Mouse (Mus musculus): Measurements from ENCODE around the gene Nipa1. TPM values are rescaled to one million over a fixed set of nuclear protein-coding genes. Genes with fewer than 3 reads are reported as not detected.

The Nipa1 gene
- polyA plus RNA-seq, 1 experiment from 2014 or later: 5.9 TPM

DNA sequence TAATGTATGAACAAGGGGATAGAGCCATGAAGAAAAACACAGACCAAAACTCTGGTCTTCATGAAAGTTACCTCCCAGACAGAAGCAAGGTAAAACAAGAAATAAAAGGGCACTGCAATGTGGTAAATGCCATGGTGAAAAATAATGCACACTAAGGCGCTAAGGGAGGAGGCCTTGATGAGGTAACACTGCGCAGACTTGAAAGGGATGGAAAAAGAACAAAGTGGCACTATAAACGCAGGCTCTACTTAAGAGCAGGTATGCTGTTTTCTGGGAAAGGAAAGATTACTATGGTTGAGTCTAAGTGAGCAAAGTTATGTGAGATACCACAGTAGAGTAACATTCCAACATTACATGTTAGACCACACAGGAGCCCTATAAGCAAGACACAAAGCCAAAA lies 60.0 kb downstream of the Nipa1 start:
- Histone ChIP-seq H3K36me3 (peaks cover 51% of the 10 kb centered on the region), H3K27ac (no peak overlapping the region), H3K4me3 (no peak overlapping the region), H3K27me3 (ENCODE audit: low read depth, poor library complexity, severe bottlenecking) (no peaks in the 10 kb centered on the region), H3K9me3 (replicated peaks) (no peaks in the 10 kb centered on the region), H3K4me1 (peaks cover 7% of the 10 kb centered on the region; the same call in 1 of the 2 replicates)
- DNase-seq (ENCODE audit: low spot score): no peak
- 92% methylated on average over 3 of the region's 3 CpGs for WGBS

DNA sequence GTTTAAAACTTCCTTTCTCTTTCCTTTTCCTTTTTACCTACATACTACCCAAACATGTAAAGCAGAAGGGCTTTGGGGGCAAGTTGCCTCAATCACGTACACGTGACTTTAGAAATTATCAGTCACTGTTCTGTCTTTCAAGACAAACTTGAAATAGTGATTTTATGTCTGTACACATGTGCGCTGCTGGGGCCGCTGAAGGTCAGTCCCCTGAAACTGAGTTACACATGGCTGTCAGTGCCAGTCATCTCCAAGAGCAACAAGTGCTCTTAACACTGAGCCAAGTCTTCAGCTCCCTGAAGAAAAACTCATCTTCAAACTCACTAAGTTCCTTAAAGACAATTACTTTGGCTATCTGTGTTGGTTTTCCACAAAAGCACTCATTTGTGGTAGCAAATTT lies 61.8 kb downstream of the Nipa1 start:
- 97% methylated on average over 4 of the region's 4 CpGs for WGBS
- no peak for DNase-seq (ENCODE audit: low spot score)

GRCm38 (mm10) chr7:55957178-55957577 lies 62.6 kb downstream of the Nipa1 start:
- no peak overlapping the region for H3K27ac ChIP-seq
- H3K9me3 ChIP-seq (replicated peaks): no peaks in the 10 kb centered on the region
- no peak overlapping the region for H3K4me3 ChIP-seq
- peaks cover 7% of the 10 kb centered on the region; the same call in 1 of the 2 replicates for H3K4me1 ChIP-seq
- H3K36me3 ChIP-seq: peaks cover 62% of the 10 kb centered on the region
- H3K27me3 ChIP-seq (ENCODE audit: low read depth, poor library complexity, severe bottlenecking): no peaks in the 10 kb centered on the region
- 96% methylated on average over 3 of the region's 3 CpGs for WGBS
- DNase-seq (ENCODE audit: low spot score): no peak

More for the DNA sequence above, 61.8 kb downstream of the Nipa1 start:
- peaks cover 7% of the 10 kb centered on the region; the same call in 1 of the 2 replicates for H3K4me1 ChIP-seq
- H3K27ac ChIP-seq: no peak overlapping the region
- no peak overlapping the region for H3K4me3 ChIP-seq
- no peaks in the 10 kb centered on the region for H3K27me3 ChIP-seq (ENCODE audit: low read depth, poor library complexity, severe bottlenecking)
- H3K36me3 ChIP-seq: peaks cover 62% of the 10 kb centered on the region
- H3K9me3 ChIP-seq (replicated peaks): no peaks in the 10 kb centered on the region

DNA sequence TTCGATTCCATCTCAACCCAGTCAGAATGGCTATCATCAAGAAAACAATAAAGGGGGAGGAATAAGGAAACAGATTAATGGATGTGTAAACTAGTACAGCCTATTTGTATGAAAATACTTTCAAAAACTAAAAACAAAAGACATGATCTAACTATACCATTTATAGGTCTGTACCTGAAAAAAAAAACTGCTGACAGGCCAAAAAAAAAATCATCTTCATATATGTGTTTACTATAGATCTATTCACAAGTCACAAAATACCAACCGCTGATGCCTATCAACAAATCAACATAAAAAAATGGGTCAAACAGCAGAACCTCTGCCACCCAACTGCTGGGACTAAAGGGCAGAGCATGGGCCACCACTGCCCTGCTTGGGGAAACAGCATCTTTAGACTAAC lies 63.7 kb downstream of the Nipa1 start:
- WGBS: 99% methylated on average over 2 of the region's 2 CpGs
- Histone ChIP-seq H3K4me1 (peaks cover 4% of the 10 kb centered on the region; the same call in 1 of the 2 replicates), H3K4me3 (no peak overlapping the region), H3K27ac (no peak overlapping the region), H3K9me3 (replicated peaks) (no peaks in the 10 kb centered on the region), H3K36me3 (peaks cover 62% of the 10 kb centered on the region), H3K27me3 (ENCODE audit: low read depth, poor library complexity, severe bottlenecking) (no peaks in the 10 kb centered on the region)
- no peak for DNase-seq (ENCODE audit: low spot score)

GRCm38 (mm10) chr7:55938341-55938740 lies 81.4 kb downstream of the Nipa1 start:
- Histone ChIP-seq H3K27ac (no peak overlapping the region), H3K36me3 (peaks cover 44% of the 10 kb centered on the region), H3K27me3 (ENCODE audit: low read depth, poor library complexity, severe bottlenecking) (no peaks in the 10 kb centered on the region), H3K4me3 (no peak overlapping the region), H3K4me1 (no peaks in the 10 kb centered on the region), H3K9me3 (replicated peaks) (no peaks in the 10 kb centered on the region)
- WGBS: 87% methylated on average over 4 of the region's 4 CpGs
- no peak for DNase-seq (ENCODE audit: low spot score)

- peaks cover 46% of the 10 kb centered on the region for H3K36me3 ChIP-seq
- H3K27ac ChIP-seq: no peak overlapping the region
- H3K4me3 ChIP-seq: no peak overlapping the region
- no peak for DNase-seq (ENCODE audit: low spot score)
- no peaks in the 10 kb centered on the region for H3K4me1 ChIP-seq
- over 99% methylated on average over 2 of the region's 2 CpGs for WGBS
- no peaks in the 10 kb centered on the region for H3K9me3 ChIP-seq (replicated peaks)
- no peaks in the 10 kb centered on the region for H3K27me3 ChIP-seq (ENCODE audit: low read depth, poor library complexity, severe bottlenecking)
These were observed 84.7 kb downstream of the Nipa1 start for GRCm38 (mm10) chr7:55935025-55935424.

DNA sequence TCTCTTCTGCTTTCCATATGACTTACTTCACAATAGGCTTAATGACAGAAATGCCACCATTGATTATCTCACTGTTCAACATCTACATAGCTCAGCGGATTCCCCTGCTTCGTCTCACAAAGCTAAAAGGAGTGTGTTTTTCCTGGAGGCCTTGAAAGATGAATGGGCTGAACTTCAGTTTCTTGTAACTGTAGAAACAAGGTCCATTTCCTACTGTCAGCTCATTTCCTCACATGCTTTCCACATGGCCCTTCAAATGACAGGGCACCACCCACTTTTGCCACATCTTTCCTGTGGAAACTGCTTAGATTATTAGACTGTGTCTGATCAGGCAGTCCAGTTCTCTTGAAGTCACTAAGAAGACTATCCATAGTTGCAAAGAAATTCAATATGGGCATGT lies 91.1 kb downstream of the Nipa1 start:
- no peak for DNase-seq (ENCODE audit: low spot score)
- Histone ChIP-seq H3K9me3 (replicated peaks) (no peaks in the 10 kb centered on the region), H3K4me1 (no peaks in the 10 kb centered on the region), H3K27me3 (ENCODE audit: low read depth, poor library complexity, severe bottlenecking) (no peaks in the 10 kb centered on the region), H3K4me3 (no peak overlapping the region), H3K27ac (no peak overlapping the region), H3K36me3 (peaks cover 87% of the 10 kb centered on the region)
- 86% methylated on average over 2 of the region's 2 CpGs for WGBS

Other genes starting within 250 kb of the Nipa1 start
- gene Tubgcp5, start 225.8 kb downstream of the Nipa1 start, polyA plus RNA-seq (2016; fragmentation: Nextera tagmentation; extraction: Ambion mirVana): 30.9 and 38.1 TPM in 2 replicates
- 98.2 and 117 TPM in 2 replicates for gene Cyfip1, start 178.2 kb downstream of the Nipa1 start, polyA plus RNA-seq (2016; fragmentation: Nextera tagmentation; extraction: Ambion mirVana)
- 46.1 and 46.4 TPM in 2 replicates for gene Nipa2, start 57.5 kb downstream of the Nipa1 start, polyA plus RNA-seq (2016; fragmentation: Nextera tagmentation; extraction: Ambion mirVana)
- 17.5 and 22.2 TPM in 2 replicates for gene Herc2, start 30.2 kb upstream of the Nipa1 start, polyA plus RNA-seq (2016; fragmentation: Nextera tagmentation; extraction: Ambion mirVana)
- not detected in 2 replicates for gene Oca2, start 219.8 kb upstream of the Nipa1 start, polyA plus RNA-seq (2016; fragmentation: Nextera tagmentation; extraction: Ambion mirVana)